Mouse (Mus musculus) left cerebral cortex, adult 11 months (tissue): ENCODE results near the gene Snrnp27.

ENCODE experiments used
- DNase-seq: peaks from one replicate; pipeline ENCODE4 v3.0.0; 2022; ENCODE audit warnings: low spot score

The Snrnp27 gene

DNA sequence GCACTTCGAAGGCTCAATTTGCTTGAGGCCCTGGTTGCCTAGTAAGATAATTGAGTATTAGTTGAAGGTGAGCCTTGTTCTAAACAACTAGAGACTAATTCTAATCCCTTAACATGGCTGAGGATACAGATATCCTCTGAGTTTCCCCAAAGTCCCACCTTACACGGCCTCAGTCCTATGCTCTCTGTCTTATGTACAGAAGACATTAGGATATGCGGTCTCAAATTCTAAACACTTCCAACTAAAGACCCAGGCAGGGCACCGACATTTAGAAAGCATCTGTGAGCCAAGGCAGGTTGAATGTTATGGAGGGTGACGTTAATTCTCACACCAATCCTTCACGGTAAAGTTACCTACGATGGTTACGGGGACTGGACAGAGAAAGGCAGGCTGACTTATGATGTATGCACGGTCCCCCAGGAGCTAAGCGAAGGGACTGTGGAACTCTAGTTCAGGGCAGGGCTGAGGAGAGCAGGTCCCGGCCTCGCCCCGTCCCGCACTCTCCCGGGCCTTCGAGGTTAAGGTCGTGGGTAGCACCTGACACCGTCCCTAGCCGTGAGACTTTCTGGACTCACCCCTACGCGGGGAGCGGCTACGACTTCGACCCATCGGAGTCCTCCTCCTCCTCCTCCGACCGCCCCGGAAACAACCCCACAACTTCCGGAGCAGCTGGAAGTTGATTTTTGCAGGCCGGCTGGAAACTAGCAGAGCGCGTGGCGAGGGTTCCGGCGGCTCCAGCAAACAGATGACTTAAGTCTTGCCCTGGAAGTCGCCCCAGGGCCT lies at the start of gene Snrnp27:
TSS of gene Snrnp27 (minus strand) at position 651 of the 783 bp plus-strand sequence.
- DNase-seq = peak; percentile 77

- peak; percentile 87 for DNase-seq
These were observed 49.0 kb upstream of the Snrnp27 start, which contains the start of gene Gmcl1 for GRCm38 (mm10) chr6:86733183-86733876. TSS of gene Gmcl1 (minus strand) at chr6:86733383.

GRCm38 (mm10) chr6:86732276-86733173 lies 48.2 kb upstream of the Snrnp27 start:
- peak; percentile 14 for DNase-seq

- DNase-seq = no peak
These were observed 44.4 kb upstream of the Snrnp27 start for GRCm38 (mm10) chr6:86728711-86729110.

- DNase-seq = no peak
These were observed 37.7 kb upstream of the Snrnp27 start for GRCm38 (mm10) chr6:86721977-86722376.

DNA sequence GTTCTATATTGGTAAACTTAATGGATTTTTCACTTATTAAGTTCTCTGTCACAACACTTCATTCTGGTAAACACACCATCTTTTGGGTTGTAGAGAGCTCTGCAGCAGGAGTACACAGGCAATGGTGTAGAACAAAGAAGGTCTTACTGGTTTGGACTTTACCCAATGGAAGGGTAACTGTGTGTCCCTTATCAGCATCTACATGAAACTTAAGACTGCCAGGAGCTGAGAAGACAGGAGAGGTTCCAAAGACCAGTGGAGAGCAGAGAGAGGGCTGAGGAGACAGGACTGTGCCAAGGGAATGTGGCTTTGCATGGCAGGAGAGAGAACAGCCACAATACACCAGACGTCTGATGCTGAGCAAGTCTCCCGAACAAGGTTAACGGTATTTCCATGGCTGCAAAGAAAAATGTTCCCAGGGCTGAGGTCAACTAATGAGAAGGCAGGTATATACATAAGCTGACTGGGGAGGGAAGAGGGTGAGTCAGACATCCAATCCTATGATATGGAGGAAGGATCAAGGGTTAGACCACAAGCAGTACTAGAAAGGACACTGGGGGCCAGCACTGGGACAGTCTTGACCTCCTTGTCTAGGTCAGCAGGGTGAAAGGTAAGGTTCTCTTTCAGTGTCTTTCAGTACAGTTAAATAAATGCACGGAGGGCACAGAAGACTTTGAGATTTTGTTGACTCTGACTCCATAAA lies 23.9 kb upstream of the Snrnp27 start:
- DNase-seq = no peak

GRCm38 (mm10) chr6:86702577-86702976 lies 18.3 kb upstream of the Snrnp27 start:
- no peak for DNase-seq

GRCm38 (mm10) chr6:86697903-86698302 lies 13.6 kb upstream of the Snrnp27 start:
- no peak for DNase-seq

DNA sequence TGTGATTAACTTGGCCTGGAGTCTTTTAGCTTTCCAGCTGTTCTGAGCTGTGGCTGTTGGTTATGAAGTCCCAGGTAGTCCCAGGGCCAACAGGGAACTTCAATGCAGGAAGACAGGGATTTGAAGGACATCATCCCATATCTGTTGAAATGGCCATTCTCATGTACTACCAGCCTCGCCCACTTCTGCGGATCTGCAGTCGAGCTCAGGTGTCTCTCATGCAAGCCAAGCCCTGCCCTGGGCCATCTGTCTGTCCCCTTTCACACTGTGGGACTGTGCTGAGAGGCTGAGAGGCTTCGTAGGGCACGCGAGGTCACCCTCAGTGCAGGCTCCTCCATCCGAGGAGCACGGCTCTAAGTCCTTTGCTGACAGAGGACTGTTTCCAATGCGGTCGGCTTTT lies 11.9 kb upstream of the Snrnp27 start:
- no peak for DNase-seq

GRCm38 (mm10) chr6:86694465-86694864 lies 10.1 kb upstream of the Snrnp27 start:
- DNase-seq = no peak

GRCm38 (mm10) chr6:86689671-86690070 lies 5.3 kb upstream of the Snrnp27 start:
- DNase-seq = no peak

- DNase-seq = no peak
These were observed 2.6 kb upstream of the Snrnp27 start for GRCm38 (mm10) chr6:86686971-86687370.

- no peak for DNase-seq
These were observed 311 bp upstream of the Snrnp27 start for GRCm38 (mm10) chr6:86684655-86685011.

DNA sequence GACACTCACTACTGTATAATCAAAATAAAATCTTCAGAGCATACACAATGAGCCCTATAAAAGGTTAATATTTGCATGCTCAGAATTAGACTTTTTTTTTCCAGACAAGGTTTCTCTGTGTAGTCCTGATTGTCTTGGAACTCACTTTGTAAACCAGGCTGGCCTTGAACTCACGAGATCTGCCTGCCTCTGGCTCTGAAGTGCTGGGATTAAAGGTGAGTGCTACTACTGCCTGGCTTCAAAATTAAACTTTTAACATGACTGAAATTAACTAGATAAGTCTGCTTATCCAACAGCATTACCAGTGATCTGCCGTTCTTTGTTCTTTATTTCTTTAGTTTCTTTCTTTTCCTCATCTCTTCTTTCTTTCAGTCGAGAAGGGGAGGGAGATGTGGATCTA lies 3.0 kb downstream of the Snrnp27 start:
- DNase-seq = no peak

DNA sequence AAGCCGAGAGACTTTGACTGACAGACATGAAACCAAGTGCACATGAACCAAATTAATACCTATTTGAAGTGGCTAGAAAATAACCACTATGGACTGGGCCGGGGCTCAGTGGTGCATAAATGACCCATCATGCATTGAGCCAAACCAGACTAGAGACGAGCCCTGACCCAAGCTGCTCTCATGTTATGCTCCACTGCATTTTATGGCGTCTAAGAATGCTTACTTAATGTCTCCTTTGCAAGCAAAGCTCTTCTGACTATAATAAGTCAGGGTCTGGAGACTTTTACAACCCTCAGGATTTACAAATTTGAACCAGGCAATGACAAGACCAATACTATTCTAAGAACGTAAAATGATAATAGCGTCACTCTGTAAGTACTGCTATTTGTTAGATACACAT lies 6.0 kb downstream of the Snrnp27 start:
- DNase-seq = no peak

GRCm38 (mm10) chr6:86670873-86671272 lies 13.4 kb downstream of the Snrnp27 start:
- peak; percentile 71 for DNase-seq

DNA sequence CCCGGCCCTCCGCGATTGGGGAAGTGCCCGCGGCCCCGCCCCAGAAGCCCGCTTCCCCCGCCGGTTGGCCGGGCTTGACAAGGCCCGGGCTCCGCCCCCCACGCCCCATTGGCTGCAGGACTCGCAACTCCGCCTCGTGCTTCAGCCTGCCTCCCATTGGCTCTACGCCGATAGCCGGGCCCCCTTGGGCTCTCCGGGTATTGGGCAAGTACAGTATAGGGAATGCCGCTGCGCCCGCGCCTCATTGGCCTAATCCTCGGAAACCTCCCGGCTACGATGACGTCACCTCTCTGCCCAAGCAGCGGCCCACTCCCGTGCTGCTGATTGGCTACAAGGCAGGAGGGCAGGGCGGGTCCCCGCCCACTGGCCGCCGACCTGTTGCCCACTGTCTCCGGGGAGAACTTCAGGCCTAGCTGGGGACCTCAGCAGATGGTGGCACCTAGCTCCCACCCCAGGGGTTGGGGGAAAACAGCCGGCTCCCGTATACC lies 15.0 kb downstream of the Snrnp27 start:
- peak; percentile 100 for DNase-seq

DNA sequence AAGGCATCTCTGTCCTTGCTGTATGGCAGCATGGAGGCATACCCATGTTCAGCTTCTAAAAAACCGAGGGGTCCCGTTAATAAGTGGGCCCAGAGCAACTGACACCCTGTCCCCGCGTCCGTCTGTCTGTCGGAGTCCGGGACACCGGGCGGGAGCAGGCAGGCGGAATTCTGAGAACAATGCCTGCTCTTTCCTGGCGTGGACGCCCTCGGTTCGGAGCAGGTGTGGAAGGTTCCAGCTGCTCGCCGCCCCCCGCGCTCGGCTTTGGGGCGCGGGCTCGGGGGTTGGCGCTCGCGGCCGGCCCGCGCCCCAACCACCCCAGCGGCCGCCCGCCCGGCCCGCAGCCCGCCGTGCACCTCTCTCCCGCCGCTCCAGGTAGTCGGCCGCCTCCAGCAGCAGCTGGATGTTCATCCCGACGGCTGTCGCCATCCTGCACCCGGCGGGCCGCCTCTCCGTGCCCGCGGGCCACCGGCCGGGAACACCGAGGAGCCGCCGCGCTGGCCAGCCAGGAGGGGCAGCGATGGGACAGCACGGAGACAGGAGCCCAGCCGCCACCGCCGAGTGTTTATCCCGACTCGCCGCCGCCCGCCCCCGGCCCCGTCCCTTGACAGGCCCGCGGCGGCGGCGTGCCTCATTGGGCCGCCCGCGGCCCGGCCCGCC lies 15.6 kb downstream of the Snrnp27 start, which contains the start of gene Mxd1:
TSS of gene Mxd1 (minus strand) at position 582 of the 660 bp plus-strand sequence.
- no peak for DNase-seq

- no peak for DNase-seq
These were observed 17.3 kb downstream of the Snrnp27 start for GRCm38 (mm10) chr6:86667061-86667460.

- DNase-seq = no peak
These were observed 18.6 kb downstream of the Snrnp27 start for GRCm38 (mm10) chr6:86665560-86666307.
